Mouse (Mus musculus): ENCODE measurements around the gene Tekt1.
"Not testable (repeated sequence)": the region's sequence is repeated elsewhere in the genome, so short reads cannot be mapped to it uniquely, and the experiment has no call there.

GRCm38 (mm10) chr11:72343238-72343625, 19.0 kb downstream of the Tekt1 start:
- TF ChIP-seq CTCF (IDR thresholded peaks at IDR 0.05; ENCODE audit: borderline replicate concordance, extremely low read depth, insufficient read depth, insufficient read length); POLR2A (IDR thresholded peaks at IDR 0.05; ENCODE audit: borderline replicate concordance, extremely low read depth, insufficient read depth, insufficient read length, poor library complexity, severe bottlenecking): not testable (repeated sequence)
